Mouse (Mus musculus): ENCODE data around the gene Madcam1. TPM values are rescaled to one million over a fixed set of nuclear protein-coding genes. Genes with fewer than 3 reads are reported as not detected.

Gene Madcam1
- polyA plus RNA-seq, 1 experiment from 2014 or later = 33.7 TPM

DNA sequence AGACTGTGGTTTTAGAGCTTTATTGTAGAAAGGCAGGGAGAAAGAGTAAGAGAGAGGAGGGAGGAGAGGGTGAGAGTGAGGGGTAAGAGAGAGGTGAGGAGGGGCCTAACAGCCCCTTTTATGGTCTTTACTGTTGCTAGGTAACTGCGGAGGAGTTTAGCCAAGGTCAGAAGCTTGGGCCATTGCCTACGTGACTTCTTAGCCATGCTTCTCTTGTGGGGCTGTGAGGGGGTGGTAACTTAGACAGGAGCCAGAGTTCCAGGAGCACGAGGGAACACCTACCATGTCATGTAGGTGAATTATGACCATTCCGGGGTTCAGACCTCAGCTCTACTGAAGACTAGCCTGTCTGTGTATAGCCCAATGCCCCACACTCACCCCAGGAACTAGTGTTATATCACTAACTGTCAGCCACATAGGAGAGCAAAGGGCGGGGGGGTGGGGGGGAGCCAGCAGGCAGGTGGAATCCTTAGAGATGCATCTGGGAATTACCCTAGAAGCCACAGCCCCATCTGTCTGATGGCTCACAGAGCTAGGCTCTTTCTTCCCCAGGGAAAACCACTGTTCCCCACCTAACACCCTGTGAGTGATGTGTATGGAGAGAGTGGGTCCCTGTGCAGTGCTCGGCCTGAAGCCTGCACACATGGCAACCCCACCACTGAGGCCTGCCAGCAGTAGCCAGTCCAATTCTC lies 7.2 kb downstream of the Madcam1 start:
- Histone ChIP-seq H3K4me3 (replicated peaks; ENCODE audit: low read length) (no peak overlapping the region), H3K9me3 (replicated peaks; ENCODE audit: control insufficient read depth, low read length) (no peaks in the 10 kb centered on the region), H3K27ac (ENCODE audit: low read length) (no peak overlapping the region), H3K9ac (ENCODE audit: low read length) (no peak overlapping the region), H3K4me2 (ENCODE audit: low read depth, low read length) (no peak overlapping the region), H3K27me3 (ENCODE audit: control insufficient read depth, insufficient read depth, low read length) (no peaks in the 10 kb centered on the region), H3K36me3 (ENCODE audit: control insufficient read depth, insufficient read depth, low read length) (no peaks in the 10 kb centered on the region), H3K4me1 (ENCODE audit: control insufficient read depth, insufficient read depth, low read length) (peaks cover 13% of the 10 kb centered on the region)
- 53% methylated on average over 6 of the region's 6 CpGs for WGBS
- no peak for ATAC-seq (ENCODE audit: insufficient read depth, low FRiP score)

- no peak for ATAC-seq (ENCODE audit: insufficient read depth, low FRiP score)
Observed at GRCm38 (mm10) chr10:79672088-79672455, 7.7 kb downstream of the Madcam1 start.

GRCm38 (mm10) chr10:79673054-79673453 lies 8.7 kb downstream of the Madcam1 start:
- no peak overlapping the region for H3K4me2 ChIP-seq (ENCODE audit: low read depth, low read length)
- H3K9me3 ChIP-seq (replicated peaks; ENCODE audit: control insufficient read depth, low read length) = no peaks in the 10 kb centered on the region
- ATAC-seq (ENCODE audit: insufficient read depth, low FRiP score) = no peak
- H3K36me3 ChIP-seq (ENCODE audit: control insufficient read depth, insufficient read depth, low read length) = no peaks in the 10 kb centered on the region
- no peak overlapping the region for H3K4me3 ChIP-seq (replicated peaks; ENCODE audit: low read length)
- H3K9ac ChIP-seq (ENCODE audit: low read length) = no peak overlapping the region
- peaks cover 13% of the 10 kb centered on the region for H3K4me1 ChIP-seq (ENCODE audit: control insufficient read depth, insufficient read depth, low read length)
- no peak overlapping the region for H3K27ac ChIP-seq (ENCODE audit: low read length)
- 86% methylated on average over 3 of the region's 3 CpGs for WGBS
- no peaks in the 10 kb centered on the region for H3K27me3 ChIP-seq (ENCODE audit: control insufficient read depth, insufficient read depth, low read length)

More at GRCm38 (mm10) chr10:79672088-79672455, 7.7 kb downstream of the Madcam1 start:
- no peak overlapping the region for H3K4me3 ChIP-seq (replicated peaks; ENCODE audit: low read length)
- no peak overlapping the region for H3K4me2 ChIP-seq (ENCODE audit: low read depth, low read length)
- no peaks in the 10 kb centered on the region for H3K36me3 ChIP-seq (ENCODE audit: control insufficient read depth, insufficient read depth, low read length)
- H3K9me3 ChIP-seq (replicated peaks; ENCODE audit: control insufficient read depth, low read length) = no peaks in the 10 kb centered on the region
- no peak overlapping the region for H3K27ac ChIP-seq (ENCODE audit: low read length)
- H3K27me3 ChIP-seq (ENCODE audit: control insufficient read depth, insufficient read depth, low read length) = no peaks in the 10 kb centered on the region
- H3K9ac ChIP-seq (ENCODE audit: low read length) = no peak overlapping the region
- peaks cover 13% of the 10 kb centered on the region for H3K4me1 ChIP-seq (ENCODE audit: control insufficient read depth, insufficient read depth, low read length)
- 56% methylated on average over 3 of the region's 3 CpGs for WGBS

GRCm38 (mm10) chr10:79675346-79676035 lies 11.1 kb downstream of the Madcam1 start:
- no peak overlapping the region for H3K4me2 ChIP-seq (ENCODE audit: low read depth, low read length)
- H3K9ac ChIP-seq (ENCODE audit: low read length) = no peak overlapping the region
- no peaks in the 10 kb centered on the region for H3K36me3 ChIP-seq (ENCODE audit: control insufficient read depth, insufficient read depth, low read length)
- peaks cover 6% of the 10 kb centered on the region for H3K4me1 ChIP-seq (ENCODE audit: control insufficient read depth, insufficient read depth, low read length)
- WGBS = 59% methylated on average over 44 of the region's 44 CpGs
- ATAC-seq (ENCODE audit: insufficient read depth, low FRiP score) = no peak
- H3K27me3 ChIP-seq (ENCODE audit: control insufficient read depth, insufficient read depth, low read length) = no peaks in the 10 kb centered on the region
- no peak overlapping the region for H3K4me3 ChIP-seq (replicated peaks; ENCODE audit: low read length)
- no peaks in the 10 kb centered on the region for H3K9me3 ChIP-seq (replicated peaks; ENCODE audit: control insufficient read depth, low read length)
- H3K27ac ChIP-seq (ENCODE audit: low read length) = no peak overlapping the region

GRCm38 (mm10) chr10:79680606-79681495 lies 16.5 kb downstream of the Madcam1 start:
- H3K4me3 ChIP-seq (replicated peaks; ENCODE audit: low read length) = peak overlapping the region; percentile 89
- no peaks in the 10 kb centered on the region for H3K9me3 ChIP-seq (replicated peaks; ENCODE audit: control insufficient read depth, low read length)
- H3K36me3 ChIP-seq (ENCODE audit: control insufficient read depth, insufficient read depth, low read length) = 0 out of 2 replicates have a peak, but pooled peaks cover 3% of the 10 kb centered on the region
- peak overlapping the region; percentile 70 for H3K4me2 ChIP-seq (ENCODE audit: low read depth, low read length)
- peaks cover 19% of the 10 kb centered on the region for H3K4me1 ChIP-seq (ENCODE audit: control insufficient read depth, insufficient read depth, low read length)
- H3K9ac ChIP-seq (ENCODE audit: low read length) = peak overlapping the region; percentile 70
- WGBS = 22% methylated on average over 11 of the region's 11 CpGs
- peak; percentile 8 for ATAC-seq (ENCODE audit: insufficient read depth, low FRiP score)
- H3K27ac ChIP-seq (ENCODE audit: low read length) = peak overlapping the region; percentile 90
- no peaks in the 10 kb centered on the region for H3K27me3 ChIP-seq (ENCODE audit: control insufficient read depth, insufficient read depth, low read length)

- peaks cover 19% of the 10 kb centered on the region for H3K4me1 ChIP-seq (ENCODE audit: control insufficient read depth, insufficient read depth, low read length)
- peak within 1 kb of the TSS; percentile 89 for H3K4me3 ChIP-seq (replicated peaks; ENCODE audit: low read length)
- WGBS = under 1% methylated on average over 84 of the region's 84 CpGs
- no peaks in the 10 kb centered on the region for H3K9me3 ChIP-seq (replicated peaks; ENCODE audit: control insufficient read depth, low read length)
- peak within 1 kb of the TSS; percentile 90 for H3K27ac ChIP-seq (ENCODE audit: low read length)
- peaks cover 6% of the 10 kb centered on the region; the same call in 1 of the 2 replicates for H3K36me3 ChIP-seq (ENCODE audit: control insufficient read depth, insufficient read depth, low read length)
- H3K4me2 ChIP-seq (ENCODE audit: low read depth, low read length) = peak within 1 kb of the TSS; percentile 84
- peak within 1 kb of the TSS; percentile 87 for H3K9ac ChIP-seq (ENCODE audit: low read length)
- peak; percentile 96 for ATAC-seq (ENCODE audit: insufficient read depth, low FRiP score)
- no peaks in the 10 kb centered on the region for H3K27me3 ChIP-seq (ENCODE audit: control insufficient read depth, insufficient read depth, low read length)
Observed at GRCm38 (mm10) chr10:79681591-79682245, 17.4 kb downstream of the Madcam1 start, which contains the start of gene Cdc34. Gene Cdc34 (plus strand): TSS chr10:79682195.

DNA sequence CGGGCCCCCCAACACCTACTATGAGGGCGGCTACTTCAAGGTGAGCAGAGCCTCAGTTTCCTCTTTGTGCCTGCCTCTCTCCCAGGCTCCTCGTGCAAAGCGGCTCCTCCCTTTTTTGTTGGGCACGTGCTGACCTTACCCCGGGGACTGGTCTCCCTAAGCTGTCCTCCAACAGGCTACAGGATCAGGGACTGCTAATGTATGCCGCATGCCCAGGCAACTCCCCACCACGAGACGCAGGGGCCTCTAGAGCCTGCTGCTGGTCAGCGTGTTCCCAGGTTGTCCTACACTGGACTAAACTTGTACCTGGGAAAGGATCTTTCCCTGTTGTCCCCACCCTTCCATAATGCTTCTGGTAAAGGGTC lies 18.2 kb downstream of the Madcam1 start:
- Histone ChIP-seq H3K9me3 (replicated peaks; ENCODE audit: control insufficient read depth, low read length) (no peaks in the 10 kb centered on the region), H3K36me3 (ENCODE audit: control insufficient read depth, insufficient read depth, low read length) (peaks cover 9% of the 10 kb centered on the region; the same call in 1 of the 2 replicates), H3K4me3 (replicated peaks; ENCODE audit: low read length) (peak overlapping the region; percentile 89), H3K4me1 (ENCODE audit: control insufficient read depth, insufficient read depth, low read length) (peaks cover 19% of the 10 kb centered on the region), H3K27ac (ENCODE audit: low read length) (peak overlapping the region; percentile 76), H3K9ac (ENCODE audit: low read length) (peak overlapping the region; percentile 87), H3K27me3 (ENCODE audit: control insufficient read depth, insufficient read depth, low read length) (no peaks in the 10 kb centered on the region), H3K4me2 (ENCODE audit: low read depth, low read length) (peak overlapping the region; percentile 84)
- ATAC-seq (ENCODE audit: insufficient read depth, low FRiP score) = no peak
- WGBS = 0% methylated on average over 10 of the region's 10 CpGs

GRCm38 (mm10) chr10:79682916-79683582 lies 18.7 kb downstream of the Madcam1 start:
- Histone ChIP-seq H3K9ac (ENCODE audit: low read length) (peak overlapping the region; percentile 87), H3K4me3 (replicated peaks; ENCODE audit: low read length) (peak overlapping the region; percentile 89), H3K36me3 (ENCODE audit: control insufficient read depth, insufficient read depth, low read length) (peaks cover 12% of the 10 kb centered on the region; the same call in 1 of the 2 replicates), H3K4me2 (ENCODE audit: low read depth, low read length) (peak overlapping the region; percentile 84), H3K4me1 (ENCODE audit: control insufficient read depth, insufficient read depth, low read length) (peaks cover 19% of the 10 kb centered on the region), H3K9me3 (replicated peaks; ENCODE audit: control insufficient read depth, low read length) (no peaks in the 10 kb centered on the region), H3K27ac (ENCODE audit: low read length) (peak overlapping the region; percentile 76), H3K27me3 (ENCODE audit: control insufficient read depth, insufficient read depth, low read length) (no peaks in the 10 kb centered on the region)
- no peak for ATAC-seq (ENCODE audit: insufficient read depth, low FRiP score)
- WGBS = 2% methylated on average over 10 of the region's 10 CpGs
